Mouse (Mus musculus): ENCODE measurements around the gene St6gal1. TPM values are rescaled to one million over a fixed set of nuclear protein-coding genes. Genes with fewer than 3 reads are reported as not detected.

St6gal1 gene
- polyA plus RNA-seq, 1 experiment from 2014 or later: 24.6 TPM

DNA sequence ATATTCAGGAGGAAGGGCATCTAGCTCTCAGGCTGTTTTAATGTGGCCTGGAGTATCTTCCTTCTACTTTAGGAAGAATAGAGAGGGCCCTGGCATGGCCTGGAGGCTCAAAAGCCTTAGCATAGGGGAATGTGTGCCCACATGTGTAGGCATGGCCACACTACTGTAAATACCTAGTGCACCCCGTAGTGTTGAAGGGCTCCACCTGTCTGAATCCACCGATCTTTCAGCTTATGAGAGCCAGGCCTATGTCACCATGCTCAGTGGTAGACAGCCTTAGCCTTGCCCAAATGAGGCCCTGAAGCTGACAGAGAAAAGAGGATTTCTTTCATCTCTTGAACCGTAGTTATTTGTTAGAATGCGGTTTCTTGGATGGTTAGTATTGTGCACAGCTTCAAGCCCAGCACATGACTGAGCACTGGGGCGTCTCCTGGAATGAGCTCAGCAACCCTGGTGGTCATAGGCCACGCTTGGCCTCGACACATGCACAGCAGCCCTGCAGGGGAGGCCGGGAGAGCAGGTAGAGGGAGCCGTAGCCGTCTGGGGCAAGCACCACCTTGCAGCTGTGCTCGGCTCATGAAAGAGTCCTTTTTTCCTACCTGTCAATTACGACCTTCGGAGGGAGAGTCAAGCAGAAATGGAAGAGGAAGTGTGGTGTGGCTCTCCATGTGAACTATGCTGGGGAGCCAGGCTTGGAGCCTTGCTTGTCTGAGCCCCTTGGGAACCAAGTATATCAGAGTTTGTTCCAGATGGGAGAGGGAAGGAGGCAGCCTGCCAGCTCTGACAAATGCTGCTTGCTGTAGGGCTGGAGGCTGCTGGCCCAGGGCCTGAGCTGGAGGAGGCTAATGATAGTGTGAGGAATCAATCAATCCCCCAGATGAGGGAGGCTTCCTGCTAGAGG, 15.8 kb downstream of the St6gal1 start:
- Histone ChIP-seq H3K27ac (replicated peaks) (peak overlapping the region; percentile 69), H3K36me3 (no peaks in the 10 kb centered on the region), H3K9ac (no peak overlapping the region), H3K4me3 (no peak overlapping the region), H3K27me3 (no peaks in the 10 kb centered on the region), H3K9me3 (no peaks in the 10 kb centered on the region), H3K4me1 (replicated peaks) (peaks cover 20% of the 10 kb centered on the region), H3K4me2 (no peak overlapping the region)
- ATAC-seq (ENCODE audit: low FRiP score, low read depth): peak; percentile 91
- WGBS: 39% methylated on average over 13 of the region's 13 CpGs

DNA sequence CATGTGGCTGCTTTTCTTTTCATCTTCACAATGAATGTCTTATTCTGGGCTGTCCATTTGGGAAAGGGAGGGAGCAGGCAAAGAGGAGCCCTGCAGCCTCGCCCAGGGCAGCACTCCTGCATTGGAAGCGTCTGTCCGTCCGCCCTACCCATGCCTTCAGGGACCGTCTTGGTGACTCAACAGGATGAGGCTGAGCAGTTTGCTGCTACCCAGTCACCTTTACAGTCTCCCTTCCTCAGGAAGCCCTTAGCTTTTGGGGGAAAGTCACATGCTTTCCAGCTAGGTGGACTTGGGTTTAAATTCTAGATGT, 16.4 kb downstream of the St6gal1 start:
- Histone ChIP-seq H3K27me3 (no peaks in the 10 kb centered on the region), H3K27ac (replicated peaks) (peak overlapping the region; percentile 39), H3K36me3 (no peaks in the 10 kb centered on the region), H3K4me1 (replicated peaks) (peaks cover 20% of the 10 kb centered on the region), H3K9me3 (no peaks in the 10 kb centered on the region), H3K4me3 (no peak overlapping the region), H3K4me2 (no peak overlapping the region), H3K9ac (no peak overlapping the region)
- no peak for ATAC-seq (ENCODE audit: low FRiP score, low read depth)
- 40% methylated on average over 5 of the region's 5 CpGs for WGBS

GRCm38 (mm10) chr16:23243726-23244425, 19.3 kb downstream of the St6gal1 start:
- no peaks in the 10 kb centered on the region for H3K36me3 ChIP-seq
- no peaks in the 10 kb centered on the region for H3K9me3 ChIP-seq
- H3K9ac ChIP-seq: no peak overlapping the region
- no peak overlapping the region for H3K4me2 ChIP-seq
- ATAC-seq (ENCODE audit: low FRiP score, low read depth): no peak
- H3K4me1 ChIP-seq (replicated peaks): peaks cover 20% of the 10 kb centered on the region
- H3K27ac ChIP-seq (replicated peaks): no peak overlapping the region
- H3K4me3 ChIP-seq: no peak overlapping the region
- 71% methylated on average over 5 of the region's 5 CpGs for WGBS
- H3K27me3 ChIP-seq: no peaks in the 10 kb centered on the region

GRCm38 (mm10) chr16:23244486-23244885, 19.9 kb downstream of the St6gal1 start:
- peaks cover 18% of the 10 kb centered on the region for H3K4me1 ChIP-seq (replicated peaks)
- H3K27ac ChIP-seq (replicated peaks): no peak overlapping the region
- no peak overlapping the region for H3K4me3 ChIP-seq
- H3K27me3 ChIP-seq: no peaks in the 10 kb centered on the region
- no peak overlapping the region for H3K9ac ChIP-seq
- no peak for ATAC-seq (ENCODE audit: low FRiP score, low read depth)
- no peaks in the 10 kb centered on the region for H3K36me3 ChIP-seq
- H3K4me2 ChIP-seq: no peak overlapping the region
- no peaks in the 10 kb centered on the region for H3K9me3 ChIP-seq
- WGBS: 80% methylated on average over 7 of the region's 7 CpGs

- ATAC-seq (ENCODE audit: low FRiP score, low read depth): no peak
- Histone ChIP-seq H3K4me1 (replicated peaks) (peaks cover 15% of the 10 kb centered on the region), H3K4me2 (no peak overlapping the region), H3K9me3 (no peaks in the 10 kb centered on the region), H3K36me3 (no peaks in the 10 kb centered on the region), H3K27ac (replicated peaks) (no peak overlapping the region), H3K9ac (no peak overlapping the region), H3K27me3 (no peaks in the 10 kb centered on the region), H3K4me3 (no peak overlapping the region)
- WGBS: 44% methylated on average over 4 of the region's 4 CpGs
Measured at GRCm38 (mm10) chr16:23249285-23249684, 24.7 kb downstream of the St6gal1 start.

DNA sequence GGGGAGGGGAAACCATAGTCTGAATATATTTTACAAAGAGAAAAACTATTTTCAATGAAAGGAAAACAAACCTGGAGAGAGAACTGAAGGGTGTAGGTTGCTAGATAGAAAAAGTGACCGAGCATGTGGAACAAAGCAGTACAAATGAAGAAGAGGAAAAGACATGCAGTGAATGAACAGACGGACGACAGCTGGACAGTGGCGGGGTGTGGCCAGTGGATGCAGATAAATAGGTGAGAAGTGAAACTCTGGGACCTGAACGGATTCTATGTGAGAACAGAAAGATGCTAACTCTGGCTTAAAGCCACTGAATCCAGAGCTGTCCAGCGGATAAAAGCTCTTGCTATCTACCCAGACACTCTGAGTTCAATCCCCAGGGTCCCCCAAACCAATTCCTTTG, 25.2 kb downstream of the St6gal1 start:
- H3K9ac ChIP-seq: no peak overlapping the region

GRCm38 (mm10) chr16:23250556-23251444, 26.3 kb downstream of the St6gal1 start:
- Histone ChIP-seq H3K4me3 (no peak overlapping the region), H3K4me2 (no peak overlapping the region), H3K27ac (replicated peaks) (no peak overlapping the region), H3K4me1 (replicated peaks) (peaks cover 15% of the 10 kb centered on the region), H3K9me3 (no peaks in the 10 kb centered on the region), H3K9ac (no peak overlapping the region), H3K36me3 (no peaks in the 10 kb centered on the region), H3K27me3 (no peaks in the 10 kb centered on the region)
- WGBS: 33% methylated on average over 15 of the region's 15 CpGs
- peak; percentile 10; the same call in 1 of the 2 replicates for ATAC-seq (ENCODE audit: low FRiP score, low read depth)

More for the DNA sequence above, 25.2 kb downstream of the St6gal1 start:
- no peaks in the 10 kb centered on the region for H3K27me3 ChIP-seq
- 63% methylated on average over 6 of the region's 6 CpGs for WGBS
- H3K4me3 ChIP-seq: no peak overlapping the region
- no peak for ATAC-seq (ENCODE audit: low FRiP score, low read depth)
- peaks cover 15% of the 10 kb centered on the region for H3K4me1 ChIP-seq (replicated peaks)
- no peaks in the 10 kb centered on the region for H3K36me3 ChIP-seq
- no peaks in the 10 kb centered on the region for H3K9me3 ChIP-seq
- no peak overlapping the region for H3K4me2 ChIP-seq
- no peak overlapping the region for H3K27ac ChIP-seq (replicated peaks)

DNA sequence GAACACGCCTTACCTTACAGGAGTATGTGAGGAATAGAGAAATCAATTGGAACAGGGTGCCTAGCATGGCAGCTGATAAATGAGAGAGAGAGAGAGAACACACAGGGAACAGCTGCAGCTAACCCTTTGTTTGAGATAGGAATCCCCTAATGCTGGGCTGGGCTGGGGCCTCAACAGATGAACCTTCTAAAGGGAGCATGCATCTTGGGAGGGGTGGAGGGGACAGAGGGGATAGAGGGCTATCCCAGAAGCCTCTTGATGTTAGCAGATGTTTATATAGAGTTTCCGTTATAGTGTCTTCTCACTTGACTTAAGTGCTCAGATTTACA, 26.9 kb downstream of the St6gal1 start:
- 49% methylated on average over 2 of the region's 2 CpGs for WGBS
- Histone ChIP-seq H3K9ac (no peak overlapping the region), H3K4me1 (replicated peaks) (peaks cover 15% of the 10 kb centered on the region)

GRCm38 (mm10) chr16:23253620-23254019, 29.1 kb downstream of the St6gal1 start:
- 71% methylated on average over 6 of the region's 6 CpGs for WGBS
- no peak overlapping the region for H3K4me3 ChIP-seq
- ATAC-seq (ENCODE audit: low FRiP score, low read depth): no peak
- H3K27me3 ChIP-seq: no peaks in the 10 kb centered on the region
- peaks cover 28% of the 10 kb centered on the region for H3K4me1 ChIP-seq (replicated peaks)
- no peaks in the 10 kb centered on the region for H3K36me3 ChIP-seq
- no peak overlapping the region for H3K4me2 ChIP-seq
- no peaks in the 10 kb centered on the region for H3K9me3 ChIP-seq
- H3K9ac ChIP-seq: no peak overlapping the region
- no peak overlapping the region for H3K27ac ChIP-seq (replicated peaks)

More for the DNA sequence above, 26.9 kb downstream of the St6gal1 start:
- Histone ChIP-seq H3K36me3 (no peaks in the 10 kb centered on the region), H3K27me3 (no peaks in the 10 kb centered on the region), H3K4me3 (no peak overlapping the region), H3K27ac (replicated peaks) (no peak overlapping the region), H3K4me2 (no peak overlapping the region), H3K9me3 (no peaks in the 10 kb centered on the region)
- ATAC-seq (ENCODE audit: low FRiP score, low read depth): peak; percentile 43; the same call in 1 of the 2 replicates

DNA sequence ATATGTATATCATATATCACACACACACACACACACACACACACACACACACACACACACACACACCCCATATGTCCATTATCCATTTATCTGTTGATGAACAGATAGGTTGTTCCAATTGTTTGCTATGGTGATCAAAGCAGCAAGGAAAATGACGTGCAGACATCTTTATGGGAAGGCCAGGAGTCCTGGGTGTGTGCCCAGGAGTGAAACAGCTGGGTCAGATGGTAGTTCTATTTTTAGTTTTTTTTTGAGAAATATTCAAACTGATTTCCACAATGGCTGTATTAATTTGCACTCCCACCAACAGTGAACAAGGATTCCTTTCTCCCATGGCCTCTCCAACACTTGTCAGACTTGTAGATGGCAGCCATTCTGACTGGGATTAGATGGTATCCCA, 29.5 kb downstream of the St6gal1 start:
- Histone ChIP-seq H3K27ac (replicated peaks) (no peak overlapping the region), H3K4me2 (no peak overlapping the region), H3K4me1 (replicated peaks) (peaks cover 32% of the 10 kb centered on the region), H3K9ac (no peak overlapping the region), H3K9me3 (no peaks in the 10 kb centered on the region), H3K4me3 (no peak overlapping the region), H3K36me3 (no peaks in the 10 kb centered on the region), H3K27me3 (no peaks in the 10 kb centered on the region)
- WGBS: 78% methylated on average over 1 of the region's 1 CpGs
- no peak for ATAC-seq (ENCODE audit: low FRiP score, low read depth)

- Histone ChIP-seq H3K4me3 (no peak overlapping the region), H3K9me3 (no peaks in the 10 kb centered on the region), H3K4me1 (replicated peaks) (peaks cover 24% of the 10 kb centered on the region), H3K27ac (replicated peaks) (no peak overlapping the region), H3K4me2 (no peak overlapping the region), H3K36me3 (no peaks in the 10 kb centered on the region), H3K27me3 (no peaks in the 10 kb centered on the region), H3K9ac (no peak overlapping the region)
- 61% methylated on average over 7 of the region's 7 CpGs for WGBS
- ATAC-seq (ENCODE audit: low FRiP score, low read depth): no peak
Measured at GRCm38 (mm10) chr16:23256638-23257037, 32.1 kb downstream of the St6gal1 start.

- Histone ChIP-seq H3K4me1 (replicated peaks) (peaks cover 30% of the 10 kb centered on the region), H3K9ac (no peak overlapping the region), H3K4me3 (no peak overlapping the region), H3K27ac (replicated peaks) (no peak overlapping the region), H3K27me3 (no peaks in the 10 kb centered on the region), H3K36me3 (no peaks in the 10 kb centered on the region), H3K4me2 (no peak overlapping the region), H3K9me3 (no peaks in the 10 kb centered on the region)
- no peak for ATAC-seq (ENCODE audit: low FRiP score, low read depth)
- 6% methylated on average over 7 of the region's 7 CpGs for WGBS
Measured at GRCm38 (mm10) chr16:23258429-23258822, 33.9 kb downstream of the St6gal1 start.
